Mouse (Mus musculus): ENCODE measurements around the gene Ssh3.

- TF ChIP-seq POLR2AphosphoS2 (IDR thresholded peaks at IDR 0.05; ENCODE audit: insufficient read length, low read depth) (no peak), TCF3 (IDR thresholded peaks at IDR 0.05; ENCODE audit: insufficient read length, low read depth) (no peak), MAX (IDR thresholded peaks at IDR 0.05; ENCODE audit: low read depth) (no peak), TCF12 (IDR thresholded peaks at IDR 0.05; ENCODE audit: insufficient read depth, poor library complexity, severe bottlenecking) (no peak), CEBPB (IDR thresholded peaks at IDR 0.05; ENCODE audit: insufficient read depth, poor library complexity, severe bottlenecking) (no peak), E2F4 (IDR thresholded peaks at IDR 0.05; ENCODE audit: insufficient read depth) (no peak), POLR2A (IDR thresholded peaks at IDR 0.05; ENCODE audit: insufficient read length, low read depth) (no peak), USF1 (IDR thresholded peaks at IDR 0.05; ENCODE audit: low read depth) (no peak), MYOG (IDR thresholded peaks at IDR 0.05; ENCODE audit: control insufficient read depth in 1 of 3, insufficient read depth in 1 of 3, insufficient read length in 2 of 3, low read depth in 2 of 3) (no peak), MYOD1 (IDR thresholded peaks at IDR 0.05; ENCODE audit: control insufficient read depth in 1 of 3, insufficient read length in 2 of 3, low read depth in 2 of 3) (no peak), SRF (IDR thresholded peaks at IDR 0.05; ENCODE audit: control insufficient read depth, insufficient read length, low read depth) (no peak)
Observed at GRCm38 (mm10) chr19:4270972-4271371, 2.0 kb upstream of the Ssh3 start.

Data from myocyte (in vitro differentiated cells).